Mouse (Mus musculus) spleen, adult 2 months (tissue): ENCODE measurements around the gene Tubd1.

ENCODE experiments used
- CTCF ChIP-seq: fragments of 200-500 bp; IDR thresholded peaks from 2 replicates; pipeline ENCODE4 v1.5.1; 2011; ENCODE audit warnings: mild to moderate bottlenecking, inconsistent platforms; ENCODE audit not compliant: insufficient read depth, insufficient read length, insufficient replicate concordance; ENCODE audit errors: extremely low read depth
- POLR2A ChIP-seq: fragments of 200-500 bp; IDR thresholded peaks from 2 replicates; pipeline ENCODE4 v1.6.1; 2011; ENCODE audit warnings: low read depth, low read length, inconsistent platforms

GRCm38 (mm10) chr11:86539716-86540475, 4.9 kb upstream of the Tubd1 start:
- TF ChIP-seq CTCF (no peak), POLR2A (no peak)
